Mouse (Mus musculus): ENCODE data around the gene Ttc3.

Ttc3 gene

DNA sequence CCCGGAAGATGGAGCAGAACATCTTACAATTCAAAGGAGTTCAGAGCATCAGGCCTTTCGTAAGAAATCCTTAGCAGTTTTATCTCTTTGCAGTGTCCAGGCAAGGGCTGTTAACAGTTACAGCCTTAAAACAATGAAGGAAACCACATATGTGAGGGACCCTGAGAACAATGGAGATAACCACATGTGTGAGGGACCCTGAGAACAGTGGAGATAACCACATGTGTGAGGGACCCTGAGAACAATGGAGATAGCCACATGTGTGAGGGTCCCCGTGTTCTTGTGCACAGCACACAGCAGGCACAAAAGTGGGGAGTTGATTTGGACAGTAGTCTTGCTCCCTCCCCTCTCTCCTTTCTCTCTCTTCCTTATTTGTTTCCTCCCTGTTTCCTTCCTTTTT is 12.3 kb upstream of the Ttc3 start:
- no peak for DNase-seq (ENCODE audit: low spot score in 2 of 2)

DNA sequence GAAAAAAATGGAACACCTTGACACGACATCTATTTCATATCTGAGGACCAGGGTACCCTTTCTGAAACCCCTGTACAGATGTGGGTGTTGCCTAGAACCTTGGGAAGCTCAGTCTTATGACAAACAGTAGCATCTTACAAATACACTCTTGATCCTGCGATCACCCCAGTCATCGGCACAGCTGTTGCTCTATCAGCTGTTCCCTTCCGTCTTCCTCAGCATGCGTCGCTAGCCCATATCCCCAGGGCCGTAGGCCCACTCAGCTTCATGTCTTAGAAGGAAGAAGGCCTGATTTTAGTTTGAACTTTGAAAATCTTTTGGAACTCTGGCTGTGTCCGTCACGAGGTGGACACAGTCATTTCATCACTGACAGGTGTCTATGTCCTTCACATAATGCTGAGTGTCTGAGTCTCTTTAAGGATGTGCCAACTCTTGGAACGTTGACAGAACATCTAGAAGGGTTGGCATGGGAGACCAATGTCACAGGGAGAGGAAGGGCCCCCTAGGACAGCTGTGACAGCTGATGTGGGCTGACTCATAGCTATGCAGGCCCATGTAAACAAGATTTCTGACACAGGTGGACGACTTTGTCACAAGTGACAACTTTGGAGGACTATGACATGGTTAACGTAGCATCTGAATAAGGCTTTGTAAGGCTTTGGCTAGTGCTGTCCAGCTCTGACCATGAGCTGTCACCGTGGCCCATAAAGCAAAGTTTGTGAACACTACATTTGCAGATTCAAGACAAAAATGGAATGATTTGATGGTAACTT is 9.7 kb upstream of the Ttc3 start:
- no peak for DNase-seq (ENCODE audit: low spot score in 2 of 2)

DNA sequence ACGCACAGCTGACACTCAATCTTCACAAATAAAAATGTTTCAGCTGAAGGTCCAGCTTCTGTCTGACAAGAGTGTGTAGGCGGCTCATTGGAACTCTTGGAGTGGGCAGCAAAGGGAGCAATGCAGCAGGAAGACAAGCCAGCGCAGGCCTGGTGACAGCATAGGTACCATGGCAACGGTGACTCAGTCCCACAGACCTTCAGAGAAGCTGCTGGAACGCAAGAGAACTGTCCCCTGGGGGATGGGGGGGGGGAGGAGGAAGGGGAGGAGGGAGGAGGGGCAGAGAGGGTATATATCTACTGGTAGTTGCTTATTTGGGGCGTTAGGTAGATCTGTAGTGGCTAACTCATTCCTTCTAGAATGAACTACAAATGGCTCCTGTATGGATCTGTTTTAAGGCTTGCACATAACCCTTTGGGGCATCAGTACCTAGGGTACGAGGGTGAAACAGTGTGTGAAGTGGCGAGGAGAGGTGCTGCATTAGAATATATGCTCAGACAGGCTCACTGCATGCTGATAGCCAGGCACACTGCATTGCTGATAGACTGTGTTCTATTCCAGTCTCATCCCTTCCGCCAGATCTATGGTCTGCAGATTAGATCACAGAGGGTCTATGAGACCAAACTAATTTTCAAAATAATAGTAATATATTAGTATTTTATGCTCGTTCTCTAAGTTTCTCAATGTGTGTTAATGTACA is 8.1 kb upstream of the Ttc3 start:
- DNase-seq (ENCODE audit: low spot score in 2 of 2) = peak; percentile 11 to 17

DNA sequence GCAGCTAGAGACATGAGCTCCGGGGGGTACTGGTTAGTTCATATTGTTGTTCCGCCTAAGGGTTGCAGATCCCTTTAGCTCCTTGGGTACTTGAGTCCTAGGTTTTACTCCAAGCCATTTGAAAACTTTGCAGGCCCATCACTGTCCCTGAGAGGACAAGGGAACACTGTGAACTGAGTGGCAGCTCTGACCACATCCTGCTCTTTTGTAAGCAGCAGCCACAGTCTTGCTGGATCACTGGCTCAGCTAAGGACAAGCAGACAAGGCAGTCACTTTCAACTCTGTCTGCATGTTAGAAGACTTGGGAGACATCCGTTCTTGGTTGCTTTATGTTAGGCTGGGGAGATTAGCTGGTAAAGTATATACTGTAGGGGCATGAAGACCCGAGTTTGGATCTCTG is 6.6 kb upstream of the Ttc3 start:
- no peak for DNase-seq (ENCODE audit: low spot score in 2 of 2)

DNA sequence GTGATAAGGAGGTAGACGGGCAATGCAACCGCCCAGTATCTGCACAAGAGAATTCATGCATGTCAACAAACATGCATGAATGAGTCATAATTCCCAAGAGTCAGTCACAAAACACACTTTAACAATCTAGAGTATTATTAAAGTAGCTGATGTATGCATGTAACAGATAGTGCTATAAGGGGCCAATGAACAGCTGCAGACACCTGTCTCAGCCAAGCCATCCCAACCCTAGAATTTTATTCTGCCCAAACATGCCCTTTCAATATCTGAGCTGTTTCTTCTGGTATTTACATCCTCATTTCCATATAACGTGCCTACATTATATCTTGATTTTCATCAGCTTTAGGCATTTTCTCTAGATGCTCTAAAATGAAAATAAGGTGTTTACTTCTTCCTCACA is 5.0 kb upstream of the Ttc3 start:
- DNase-seq (ENCODE audit: low spot score in 2 of 2) = no peak

DNA sequence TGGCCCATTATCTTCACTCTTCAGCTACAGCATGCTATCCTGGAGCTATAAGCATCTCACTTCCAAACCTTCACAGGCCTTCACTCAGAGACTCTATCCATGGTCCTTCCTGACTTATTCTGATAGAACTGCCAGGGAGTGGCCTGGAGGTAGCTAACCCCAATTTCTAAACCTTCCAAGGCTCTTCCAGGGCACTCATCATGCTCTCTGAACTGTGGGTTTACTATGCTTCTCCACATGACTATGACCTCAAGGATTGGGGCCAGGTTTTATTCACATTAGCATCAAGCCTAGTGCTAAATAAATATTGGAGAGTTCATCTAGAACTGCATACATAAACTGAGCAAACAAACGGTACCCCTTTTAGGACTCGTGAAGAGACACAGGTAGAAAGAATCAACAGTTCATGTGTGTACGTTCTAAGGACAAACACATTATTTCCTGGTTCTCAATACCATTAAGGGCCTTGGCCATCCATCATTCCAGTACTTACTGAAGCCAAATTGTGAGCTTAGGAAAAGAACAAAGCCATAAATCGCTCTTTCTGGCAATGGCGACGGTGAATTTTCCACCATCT is 734 bp upstream of the Ttc3 start:
- DNase-seq (ENCODE audit: low spot score in 2 of 2) = no peak

DNA sequence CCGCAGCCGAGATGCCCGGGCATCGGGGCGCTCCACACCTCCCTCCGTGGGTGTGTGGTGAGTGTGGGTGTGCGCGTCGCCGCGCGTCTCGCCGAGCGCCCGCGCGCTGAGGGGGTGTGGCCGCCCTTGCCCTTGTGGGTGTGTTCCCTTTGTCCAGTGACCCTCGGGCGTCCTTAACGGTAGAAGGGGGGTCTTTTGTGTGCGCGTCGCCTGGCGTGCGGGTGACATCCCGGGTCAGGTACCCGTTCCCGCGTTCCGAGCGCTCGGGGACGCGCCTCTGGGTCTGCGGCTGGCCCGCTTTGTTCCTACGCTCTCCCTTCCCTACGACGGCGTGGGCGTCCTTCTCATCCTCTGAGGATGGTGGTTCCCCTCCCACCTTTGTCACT is 490 bp downstream of the Ttc3 start:
- DNase-seq (ENCODE audit: low spot score in 2 of 2) = peak; percentile 72 to 78

DNA sequence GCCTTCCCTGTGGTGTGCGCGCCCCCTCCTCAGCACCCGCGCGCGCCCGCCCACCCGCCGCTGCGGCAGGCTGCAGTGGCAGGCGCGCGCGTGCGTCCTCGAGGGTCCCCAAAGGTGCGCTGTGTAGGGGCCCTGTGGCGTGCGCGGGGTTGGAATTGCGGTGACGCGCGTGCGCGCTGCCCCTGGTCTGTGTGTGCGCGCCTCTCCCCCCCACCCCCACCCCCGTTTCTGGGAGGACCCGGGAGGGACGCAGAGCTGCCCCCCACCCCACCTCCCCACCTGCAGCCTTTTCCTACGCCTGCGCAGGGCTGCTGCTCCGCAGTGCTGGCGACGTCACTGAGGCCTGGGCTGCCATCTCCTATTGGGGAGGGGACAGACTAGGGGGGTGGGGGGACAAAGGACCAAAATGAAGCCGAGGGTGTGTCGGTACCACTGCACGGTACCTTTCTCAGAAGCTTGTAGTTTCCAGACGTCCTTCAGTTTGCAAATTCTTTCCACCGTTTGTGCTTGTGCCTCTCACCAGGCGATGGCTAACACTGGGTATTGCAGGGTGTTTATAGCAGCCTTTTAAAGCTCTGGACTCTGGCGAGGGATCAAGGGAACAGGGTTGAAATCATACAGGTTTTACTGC is 998 bp downstream of the Ttc3 start, which contains the start of gene Pigp:
Gene Pigp, minus strand, starts transcription at position 542 of the 631 bp plus-strand sequence.
- peak; percentile 32 to 33 for DNase-seq (ENCODE audit: low spot score in 2 of 2)

DNA sequence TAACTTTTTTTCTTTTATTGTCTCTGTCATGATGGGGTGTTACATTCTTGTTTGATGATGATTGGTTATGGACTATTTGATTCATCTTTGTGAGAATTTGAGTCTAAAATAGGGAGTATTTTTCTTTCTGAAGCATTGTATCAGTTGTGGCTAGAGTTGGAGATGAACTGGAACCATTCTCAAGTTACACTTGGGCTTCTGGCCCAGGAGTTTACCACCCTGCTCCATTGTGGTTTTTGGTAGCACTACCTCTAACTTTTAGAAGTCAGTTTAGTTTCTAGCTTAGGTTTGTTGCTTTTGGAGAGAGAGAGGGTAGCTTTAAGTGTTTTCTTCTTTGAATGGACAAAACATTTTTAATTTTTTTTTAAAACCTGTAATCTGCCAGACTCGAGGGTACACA is 9.0 kb downstream of the Ttc3 start:
- DNase-seq (ENCODE audit: low spot score in 2 of 2) = no peak

DNA sequence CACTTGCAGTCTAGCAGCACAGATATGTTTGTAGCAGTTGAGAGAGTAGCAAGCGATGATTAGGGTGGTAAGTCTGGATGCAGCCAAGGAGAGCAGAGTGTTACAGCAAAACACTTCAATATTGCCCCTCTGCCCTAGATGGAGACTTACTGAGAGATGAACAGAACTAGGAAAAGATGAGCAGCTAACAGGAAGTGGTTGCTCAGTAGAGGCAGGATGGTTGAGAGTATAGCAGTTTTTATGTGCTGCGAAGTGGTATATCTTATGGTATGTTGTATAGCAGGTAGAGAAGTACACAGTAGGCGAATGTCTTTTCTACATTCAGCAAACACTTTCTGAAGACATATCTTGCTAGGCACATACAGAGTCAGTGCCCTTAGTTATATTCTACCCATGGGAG is 12.9 kb downstream of the Ttc3 start:
- DNase-seq (ENCODE audit: low spot score in 2 of 2) = no peak

DNA sequence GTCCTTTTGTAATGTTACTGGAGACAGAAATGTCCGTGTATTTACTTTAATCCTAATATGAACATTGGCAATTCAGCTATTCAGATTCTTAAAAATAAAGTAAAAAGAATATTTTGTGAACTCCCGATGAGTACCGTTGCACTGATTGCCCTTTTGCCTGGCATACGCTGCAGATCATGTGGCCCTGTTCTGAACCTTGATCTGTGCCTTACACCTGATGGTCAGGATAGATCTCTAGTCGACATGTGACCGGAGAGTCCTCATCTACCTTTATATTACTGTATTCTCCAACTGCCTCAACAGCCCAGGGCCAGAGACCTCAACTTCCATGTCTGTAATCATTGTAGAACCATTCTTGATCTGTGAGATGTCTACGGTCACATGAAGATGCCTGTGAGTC is 17.3 kb downstream of the Ttc3 start:
- no peak for DNase-seq (ENCODE audit: low spot score in 2 of 2)

DNA sequence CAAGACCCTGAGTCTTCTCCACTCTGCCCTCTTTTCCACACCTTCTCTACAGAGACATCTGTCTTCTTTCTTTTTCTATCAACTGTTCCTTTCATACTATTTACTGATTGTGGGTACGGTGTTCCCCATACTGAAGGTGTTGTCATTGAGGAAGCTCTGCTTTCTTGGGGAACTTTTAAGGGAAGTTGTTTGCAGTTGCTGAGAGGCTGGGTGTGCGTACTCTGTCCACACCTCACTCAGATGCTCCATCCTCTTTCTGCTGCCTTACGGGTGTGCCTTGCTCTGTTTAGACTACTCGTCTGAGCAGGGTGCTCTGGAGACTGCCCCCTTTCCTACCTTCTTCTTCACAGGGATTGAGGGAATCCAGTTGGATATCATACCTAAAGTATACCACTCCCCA is 21.9 kb downstream of the Ttc3 start:
- DNase-seq (ENCODE audit: low spot score in 2 of 2) = no peak

DNA sequence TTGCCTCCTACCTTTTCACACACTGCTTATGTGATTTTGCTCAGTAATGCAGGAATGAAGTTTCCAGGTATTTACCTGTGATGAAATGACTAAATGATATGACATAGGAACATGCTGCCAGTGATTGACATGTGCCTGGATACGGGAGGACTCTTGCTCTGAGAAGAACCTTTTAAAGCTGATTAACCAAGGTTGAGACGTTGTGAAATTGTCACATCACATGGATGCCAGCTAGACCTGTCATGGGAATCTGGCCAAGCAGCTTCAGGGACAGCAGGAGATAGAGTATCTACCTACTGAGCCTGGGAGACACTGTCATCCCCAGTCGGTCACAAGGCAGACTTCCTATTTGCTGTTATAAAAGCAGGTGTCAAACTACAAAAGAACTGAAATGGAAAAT is 24.6 kb downstream of the Ttc3 start:
- DNase-seq (ENCODE audit: low spot score in 2 of 2) = no peak

DNA sequence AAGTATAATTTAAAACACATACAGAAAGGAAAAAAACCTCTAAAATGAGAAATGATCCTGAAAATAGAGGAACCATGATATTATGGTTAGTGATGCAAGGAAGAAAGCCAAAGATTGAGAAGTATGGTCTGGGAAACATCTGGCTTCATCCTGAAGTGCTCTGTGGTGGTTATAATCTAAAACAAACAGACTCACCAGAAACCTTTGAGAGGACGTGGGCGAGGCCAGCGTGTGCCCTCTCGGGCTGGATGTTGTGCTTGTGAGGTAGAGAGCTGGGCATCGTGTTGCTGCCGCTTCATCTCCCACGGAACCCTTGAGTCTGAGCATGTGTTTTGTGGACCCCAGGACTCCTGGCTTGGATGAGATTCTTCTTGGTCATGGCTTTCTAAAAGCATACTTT is 26.2 kb downstream of the Ttc3 start:
- no peak for DNase-seq (ENCODE audit: low spot score in 2 of 2)

DNA sequence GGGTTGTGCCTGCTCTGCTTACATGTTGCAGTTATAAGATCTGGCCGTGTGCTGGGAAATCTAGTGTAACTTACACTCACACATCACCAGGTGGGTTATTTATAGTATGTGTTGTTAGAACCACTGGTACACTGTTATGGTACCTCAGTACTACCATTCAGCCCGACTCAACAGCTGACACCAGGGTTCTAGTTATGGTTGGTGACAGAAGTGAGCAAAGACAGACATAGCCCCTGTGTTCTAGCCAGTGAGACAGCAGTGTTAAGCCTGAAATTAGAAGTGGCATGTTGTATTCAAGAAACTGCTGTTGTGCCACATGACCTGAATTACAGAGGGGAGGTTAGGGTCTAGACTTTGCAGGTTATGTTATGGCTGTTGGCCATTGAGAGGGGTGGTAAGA is 28.7 kb downstream of the Ttc3 start:
- no peak for DNase-seq (ENCODE audit: low spot score in 2 of 2)

DNA sequence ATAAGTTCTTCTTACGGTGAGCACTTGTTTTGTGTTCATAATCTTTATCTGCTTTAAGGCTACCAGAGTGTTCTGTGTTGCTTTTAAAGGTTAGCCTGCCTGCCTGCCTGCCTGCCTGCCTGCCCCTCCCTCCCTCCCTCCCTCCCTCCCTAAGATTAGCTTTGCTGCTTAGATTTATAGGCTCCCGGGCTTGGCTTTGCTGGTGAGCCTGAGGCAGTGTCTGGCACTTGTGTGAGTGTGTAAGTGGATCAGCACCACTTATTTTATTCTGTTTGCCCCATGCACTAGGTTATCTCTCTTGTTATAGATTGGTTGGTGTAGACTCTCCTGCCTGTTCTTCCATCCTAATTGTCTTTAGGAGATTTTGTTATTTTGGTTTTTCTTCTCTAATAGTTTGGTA is 31.2 kb downstream of the Ttc3 start:
- DNase-seq (ENCODE audit: low spot score in 2 of 2) = no peak

DNA sequence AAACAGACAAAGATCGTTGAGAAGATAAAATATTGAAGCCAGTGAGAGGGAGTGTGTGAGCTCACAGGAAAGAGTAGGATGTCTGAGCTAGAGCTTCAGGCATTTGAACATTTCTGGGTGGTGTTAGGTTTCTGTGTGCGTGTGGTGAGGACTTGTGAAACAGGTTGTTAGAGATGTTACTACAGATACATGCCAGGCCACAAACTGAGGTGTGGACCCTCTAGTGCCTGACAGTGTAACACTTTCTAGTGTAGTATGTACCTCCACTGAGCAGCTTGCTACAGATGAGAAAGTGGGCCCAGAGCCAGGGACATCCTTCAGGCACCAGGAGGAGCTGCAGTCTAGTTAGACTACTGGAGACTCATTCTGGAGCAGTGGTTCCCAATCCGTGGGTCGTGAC is 31.8 kb downstream of the Ttc3 start:
- no peak for DNase-seq (ENCODE audit: low spot score in 2 of 2)

DNA sequence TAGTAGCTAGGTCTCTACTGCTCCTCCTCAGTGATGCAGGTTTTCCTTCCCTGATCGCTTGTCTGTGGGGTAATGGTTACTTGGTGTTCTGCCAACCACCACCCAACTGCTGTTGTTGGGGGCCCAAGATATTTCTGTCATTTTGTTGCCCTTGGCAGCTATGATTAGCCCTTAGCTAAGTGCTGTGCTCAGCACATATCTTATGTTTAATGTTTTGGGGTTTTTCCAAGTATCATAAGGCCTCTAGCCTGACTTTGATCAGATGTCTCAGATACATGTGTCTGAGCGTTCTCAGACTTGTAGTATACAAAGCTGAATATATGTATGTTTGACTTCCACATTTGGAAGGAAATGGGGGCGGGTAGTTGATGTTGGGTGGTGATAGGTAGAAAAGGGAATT is 40.9 kb downstream of the Ttc3 start:
- peak in 1 of 2 experiments; percentile 3 for DNase-seq (ENCODE audit: low spot score in 2 of 2)

DNA sequence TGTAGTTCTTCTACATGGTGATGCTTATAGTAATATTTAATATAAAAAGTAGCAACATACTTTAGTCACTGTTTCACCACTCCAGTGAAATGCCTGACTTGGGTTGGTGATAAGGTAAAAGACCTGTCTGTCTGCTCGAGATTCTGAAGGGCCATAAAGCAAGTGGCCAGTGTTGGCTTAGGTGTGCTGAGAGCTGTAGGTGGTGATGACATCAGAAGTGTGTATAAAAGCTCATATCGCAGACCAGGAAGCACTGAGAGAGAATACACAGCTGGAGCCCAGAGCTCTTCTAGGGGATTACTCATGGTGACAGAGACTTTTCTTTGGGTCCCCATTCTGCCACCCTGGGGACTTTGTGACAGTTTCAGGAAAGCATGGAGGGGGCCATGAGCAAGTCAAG is 41.8 kb downstream of the Ttc3 start:
- no peak for DNase-seq (ENCODE audit: low spot score in 2 of 2)

DNA sequence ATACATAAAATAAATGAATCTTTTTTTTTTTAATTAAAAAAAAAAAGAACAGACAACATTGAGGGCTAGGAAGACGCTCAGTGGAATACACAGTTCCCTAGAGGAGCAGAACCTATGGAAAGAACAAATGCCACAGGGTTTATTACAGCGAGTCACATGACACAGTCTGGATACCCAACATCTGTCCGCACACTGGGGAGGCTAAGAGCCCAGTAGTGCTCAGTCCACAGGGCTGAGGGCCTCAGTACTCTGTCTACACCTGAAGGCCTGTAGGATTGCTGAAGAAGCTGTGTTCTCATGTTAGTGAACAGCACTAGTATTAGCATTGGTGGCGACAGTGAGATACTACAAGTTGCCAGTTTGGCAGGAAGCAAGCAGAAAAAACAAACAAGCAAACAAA is 42.3 kb downstream of the Ttc3 start:
- DNase-seq (ENCODE audit: low spot score in 2 of 2) = no peak

DNA sequence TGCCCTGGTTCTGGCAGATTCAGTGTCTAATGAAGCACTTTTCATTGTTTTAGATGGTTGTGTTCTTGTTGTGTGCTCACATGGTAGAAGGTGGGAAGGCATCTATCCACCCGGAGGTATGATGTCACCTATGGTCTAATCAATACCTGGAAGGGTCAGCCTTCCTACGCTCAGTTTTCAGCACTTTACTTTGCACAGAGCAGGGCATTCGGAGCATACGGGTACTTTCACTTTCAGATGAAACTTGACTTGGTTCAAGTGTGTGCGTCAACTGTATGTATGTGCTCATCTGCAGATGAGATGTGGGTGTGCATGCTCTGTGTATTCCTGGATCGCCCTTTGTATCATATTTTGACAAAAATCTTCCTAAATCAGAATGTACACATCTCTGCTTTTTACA is 43.7 kb downstream of the Ttc3 start:
- no peak for DNase-seq (ENCODE audit: low spot score in 2 of 2)

DNA sequence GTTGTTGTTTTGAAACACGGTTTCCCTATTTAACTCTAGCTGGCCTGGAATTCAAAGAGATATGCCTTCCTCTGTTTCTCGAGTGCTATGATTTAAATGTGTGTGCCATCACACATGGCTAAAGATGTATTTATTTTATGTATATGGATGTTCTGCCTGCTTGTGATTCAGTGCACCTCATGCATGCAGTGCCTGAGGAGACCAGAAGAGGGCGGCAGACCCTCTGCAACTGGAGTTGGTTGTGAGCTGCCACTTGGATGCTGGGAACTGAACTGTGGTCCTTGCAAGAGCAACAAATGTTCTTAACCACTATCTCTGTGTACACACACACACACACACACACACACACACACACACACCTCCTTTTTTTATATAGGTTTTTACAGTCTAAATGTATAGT is 50.1 kb downstream of the Ttc3 start:
- DNase-seq (ENCODE audit: low spot score in 2 of 2) = peak in 1 of 2 experiments; percentile 7

DNA sequence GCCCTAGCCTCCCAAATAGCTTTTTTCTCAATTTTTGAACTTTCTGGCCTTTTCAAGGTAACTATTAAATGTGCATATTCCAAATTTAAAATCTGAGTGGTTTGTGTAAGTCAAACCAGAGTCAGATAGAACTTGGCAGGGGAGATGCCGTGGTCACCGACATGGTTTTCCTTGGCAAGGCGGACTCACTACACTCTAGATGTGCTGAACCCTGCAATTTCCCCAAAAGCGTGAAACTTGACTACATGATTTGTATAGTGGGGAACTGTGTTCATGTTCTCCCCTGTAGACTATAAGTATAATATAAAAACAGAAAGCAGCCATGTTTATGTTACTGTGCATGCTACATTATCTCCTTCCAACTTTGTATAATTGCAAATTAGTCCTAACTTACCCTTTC is 58.5 kb downstream of the Ttc3 start:
- DNase-seq (ENCODE audit: low spot score in 2 of 2) = no peak
